ENCODE assay signal across 16 mouse cellular contexts in the genomic region with DNA sequence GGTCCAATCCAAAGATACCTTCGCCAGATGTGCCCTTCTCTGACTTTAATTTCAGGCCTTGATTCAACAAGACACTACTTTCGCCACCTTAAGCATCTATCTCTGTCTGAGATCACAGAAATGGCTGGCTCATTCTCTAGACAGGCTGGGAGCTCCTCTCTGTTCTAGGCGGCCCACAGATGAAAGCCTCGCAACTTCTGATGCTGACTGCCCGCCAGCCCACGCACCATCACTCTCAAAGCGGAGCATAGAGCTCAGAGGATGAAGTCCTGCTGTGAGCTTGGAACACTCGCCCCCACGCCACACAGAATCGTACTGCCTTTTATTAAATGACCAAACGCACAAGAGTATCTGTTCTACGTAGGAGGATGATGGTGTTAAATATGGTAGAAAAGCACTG. TPM values are rescaled to one million over a fixed set of nuclear protein-coding genes. Genes with fewer than 3 reads are reported as not detected.
DNase-seq lines count a peak whose midpoint lies in the region; ATAC-seq and TF ChIP-seq lines count a peak whose summit lies in the region.
"Had no signal": no experiment of that assay in that cellular context is flagged by ENCODE, and none has a peak within 500 bp of the region (broad histone marks: within the 10 kb centered on the region; RNA-seq: fewer than 3 reads in every experiment).

No protein-coding gene starts in this region.

- H3K4me1 ChIP-seq in kidney, adult 2 months (ENCODE audit: control insufficient read depth, insufficient read depth, low read length) = peaks cover 9% of the 10 kb centered on the region; the same call in 1 of the 2 replicates
- peaks cover 11% of the 10 kb centered on the region for H3K4me1 ChIP-seq in kidney, embryonic 14.5 days (ENCODE audit: control insufficient read depth, insufficient read depth, low read length)
- H3K4me1 ChIP-seq: liver, embryonic 13.5 days had no signal

- H3K4me2 ChIP-seq in kidney, embryonic 14.5 days (replicated peaks; ENCODE audit: low read depth, low read length) = no peak overlapping the region

- ATAC-seq in kidney, embryonic 14.5 days (ENCODE audit: low FRiP score, low TSS enrichment) = no peak

- 94% methylated on average over 12 of the region's 12 CpGs for WGBS in kidney, adult 2 months
- 79% methylated on average over 12 of the region's 12 CpGs for WGBS in kidney, embryonic 14.5 days

- no peak overlapping the region for H3K4me3 ChIP-seq in kidney, adult 2 months (ENCODE audit: insufficient read depth, low read depth, low read length)
- H3K4me3 ChIP-seq in kidney, embryonic 14.5 days (ENCODE audit: low read length) = no peak overlapping the region

- H3K36me3 ChIP-seq in kidney, adult 2 months (ENCODE audit: control insufficient read depth, insufficient read depth, low read length) = no peaks in the 10 kb centered on the region
- H3K36me3 ChIP-seq in kidney, embryonic 14.5 days (ENCODE audit: control insufficient read depth, insufficient read depth, low read length) = no peaks in the 10 kb centered on the region
- H3K36me3 ChIP-seq: embryonic facial prominence, embryonic 12.5 days; forebrain, embryonic 12.5 days; intestine, embryonic 15.5 days; liver, embryonic 13.5 days; midbrain, embryonic 12.5 days had no signal

- DNase-seq in heart, adult 11 months = peak; percentile 85
- DNase-seq in heart, adult 18-20 months = no peak
- DNase-seq in kidney, adult 2 months = no peak
- DNase-seq in right cerebral cortex, postnatal 36 days (ENCODE audit: low spot score in 2 of 2) = peak; percentile 7 to 25
- no peak for DNase-seq in right cerebral cortex, postnatal 14 days
- DNase-seq in embryo, embryonic 10.5 days (ENCODE audit: low spot score) = no peak
- DNase-seq: liver, embryonic 13.5 days had no signal

- H3K27me3 ChIP-seq in kidney, adult 2 months (replicated peaks; ENCODE audit: control insufficient read depth, insufficient read depth, low read length) = no peaks in the 10 kb centered on the region
- H3K27me3 ChIP-seq in kidney, embryonic 14.5 days (ENCODE audit: control insufficient read depth, insufficient read depth, low read length) = peaks cover 3% of the 10 kb centered on the region; the same call in 1 of the 2 replicates

- no peaks in the 10 kb centered on the region for H3K9me3 ChIP-seq in kidney, embryonic 14.5 days (ENCODE audit: control insufficient read depth, low read length)
- H3K9me3 ChIP-seq: embryonic facial prominence, embryonic 12.5 days; forebrain, embryonic 12.5 days; intestine, embryonic 15.5 days; liver, embryonic 13.5 days; midbrain, embryonic 12.5 days had no signal

- no peak overlapping the region for H3K9ac ChIP-seq in kidney, embryonic 14.5 days (ENCODE audit: low read depth, low read length)
- H3K9ac ChIP-seq: liver, embryonic 13.5 days had no signal

- TF ChIP-seq POLR2A in kidney, adult 2 months (IDR thresholded peaks at IDR 0.05; ENCODE audit: low read depth, low read length) = no peak

- H3K27ac ChIP-seq in kidney, adult 2 months (ENCODE audit: insufficient read depth, low read depth, low read length) = peak overlapping the region; percentile 37; the same call in 1 of the 2 replicates
- H3K27ac ChIP-seq in kidney, embryonic 14.5 days (ENCODE audit: low read depth, low read length) = no peak overlapping the region
- H3K27ac ChIP-seq: embryonic facial prominence, embryonic 12.5 days; forebrain, embryonic 12.5 days; hindbrain, embryonic 14.5 days; left cerebral cortex, adult 2 months; liver, embryonic 13.5 days; midbrain, embryonic 12.5 days had no signal

- no peak for TF ChIP-seq CTCF in kidney, adult 2 months (conservative IDR thresholded peaks at IDR 0.05; ENCODE audit: insufficient read depth, insufficient read length, low read depth, low read length)

RNA-seq across cellular contexts. Expression of a gene that starts 0.9 kb away (rescaled TPM):
- 10 to 100 TPM; 11.8 to 13.1 TPM for total RNA-seq in heart, adult 18-20 months (2021)
- polyA plus RNA-seq in kidney, adult 2 months (2012; rRNA removed) = 69.0 and 78.8 TPM in 2 replicates
- polyA plus RNA-seq in kidney, embryonic 14.5 days (2014; fragmentation: Nextera tagmentation; extraction: Ambion mirVana) = 27.7 and 40.7 TPM in 2 replicates
- total RNA-seq: megakaryocyte progenitor cell, adult 5-6 weeks; monocyte, adult 5-6 weeks had no signal

Comparison
In these comparisons a context has a peak if more than half of its experiments do, and no peak if none do; other contexts are left out.
1. DNase-seq: peak in heart, adult 11 months (single experiment) and right cerebral cortex, postnatal 36 days (2 of 2); none in heart, adult 18-20 months (0 of 2), kidney, adult 2 months (single experiment), right cerebral cortex, postnatal 14 days (single experiment) and embryo, embryonic 10.5 days (single experiment).